Mouse (Mus musculus): ENCODE data around the gene Cntnap5c. TPM values are rescaled to one million over a fixed set of nuclear protein-coding genes. Genes with fewer than 3 reads are reported as not detected.

The Cntnap5c gene
- polyA plus RNA-seq, 1 experiment from 2014 or later = not detected

GRCm38 (mm10) chr17:57996461-57996860 lies 227.1 kb downstream of the Cntnap5c start:
- Histone ChIP-seq H3K27me3 (replicated peaks; ENCODE audit: control insufficient read depth, insufficient read depth, low read length) (no peaks in the 10 kb centered on the region), H3K4me1 (ENCODE audit: control insufficient read depth, insufficient read depth, low read length) (no peaks in the 10 kb centered on the region), H3K4me3 (ENCODE audit: low read length) (no peak overlapping the region), H3K9ac (ENCODE audit: low read depth, low read length) (no peak overlapping the region), H3K4me2 (ENCODE audit: low read depth, low read length) (no peak overlapping the region), H3K9me3 (ENCODE audit: control insufficient read depth, low read length) (no peaks in the 10 kb centered on the region), H3K27ac (ENCODE audit: low read length) (no peak overlapping the region), H3K36me3 (ENCODE audit: control insufficient read depth, insufficient read depth, low read length) (no peaks in the 10 kb centered on the region)
- 56% methylated on average over 1 of the region's 1 CpGs for WGBS
- no peak for ATAC-seq

GRCm38 (mm10) chr17:57999080-57999479 lies 229.7 kb downstream of the Cntnap5c start:
- no peak overlapping the region for H3K9ac ChIP-seq (ENCODE audit: low read depth, low read length)
- no peak overlapping the region for H3K4me2 ChIP-seq (ENCODE audit: low read depth, low read length)
- H3K27me3 ChIP-seq (replicated peaks; ENCODE audit: control insufficient read depth, insufficient read depth, low read length) = no peaks in the 10 kb centered on the region
- H3K4me1 ChIP-seq (ENCODE audit: control insufficient read depth, insufficient read depth, low read length) = no peaks in the 10 kb centered on the region
- 83% methylated on average over 2 of the region's 2 CpGs for WGBS
- no peaks in the 10 kb centered on the region for H3K9me3 ChIP-seq (ENCODE audit: control insufficient read depth, low read length)
- H3K4me3 ChIP-seq (ENCODE audit: low read length) = no peak overlapping the region
- H3K36me3 ChIP-seq (ENCODE audit: control insufficient read depth, insufficient read depth, low read length) = no peaks in the 10 kb centered on the region
- no peak overlapping the region for H3K27ac ChIP-seq (ENCODE audit: low read length)
- no peak for ATAC-seq

- Histone ChIP-seq H3K4me1 (ENCODE audit: control insufficient read depth, insufficient read depth, low read length) (no peaks in the 10 kb centered on the region), H3K27me3 (replicated peaks; ENCODE audit: control insufficient read depth, insufficient read depth, low read length) (no peaks in the 10 kb centered on the region), H3K36me3 (ENCODE audit: control insufficient read depth, insufficient read depth, low read length) (no peaks in the 10 kb centered on the region), H3K9ac (ENCODE audit: low read depth, low read length) (no peak overlapping the region), H3K4me3 (ENCODE audit: low read length) (no peak overlapping the region), H3K27ac (ENCODE audit: low read length) (no peak overlapping the region), H3K9me3 (ENCODE audit: control insufficient read depth, low read length) (no peaks in the 10 kb centered on the region), H3K4me2 (ENCODE audit: low read depth, low read length) (no peak overlapping the region)
- 87% methylated on average over 5 of the region's 5 CpGs for WGBS
- ATAC-seq = no peak
Measured at GRCm38 (mm10) chr17:58002845-58003244, 233.5 kb downstream of the Cntnap5c start.

GRCm38 (mm10) chr17:58003322-58003721 lies 234.0 kb downstream of the Cntnap5c start:
- Histone ChIP-seq H3K27ac (ENCODE audit: low read length) (no peak overlapping the region), H3K9ac (ENCODE audit: low read depth, low read length) (no peak overlapping the region), H3K27me3 (replicated peaks; ENCODE audit: control insufficient read depth, insufficient read depth, low read length) (no peaks in the 10 kb centered on the region), H3K36me3 (ENCODE audit: control insufficient read depth, insufficient read depth, low read length) (no peaks in the 10 kb centered on the region), H3K9me3 (ENCODE audit: control insufficient read depth, low read length) (no peaks in the 10 kb centered on the region), H3K4me1 (ENCODE audit: control insufficient read depth, insufficient read depth, low read length) (no peaks in the 10 kb centered on the region), H3K4me2 (ENCODE audit: low read depth, low read length) (no peak overlapping the region), H3K4me3 (ENCODE audit: low read length) (no peak overlapping the region)
- no peak for ATAC-seq
- 75% methylated on average over 1 of the region's 1 CpGs for WGBS

GRCm38 (mm10) chr17:58004491-58004890 lies 235.1 kb downstream of the Cntnap5c start:
- H3K27ac ChIP-seq (ENCODE audit: low read length) = no peak overlapping the region
- 77% methylated on average over 2 of the region's 2 CpGs for WGBS
- no peak overlapping the region for H3K4me2 ChIP-seq (ENCODE audit: low read depth, low read length)
- no peaks in the 10 kb centered on the region for H3K9me3 ChIP-seq (ENCODE audit: control insufficient read depth, low read length)
- H3K27me3 ChIP-seq (replicated peaks; ENCODE audit: control insufficient read depth, insufficient read depth, low read length) = no peaks in the 10 kb centered on the region
- H3K4me1 ChIP-seq (ENCODE audit: control insufficient read depth, insufficient read depth, low read length) = no peaks in the 10 kb centered on the region
- no peak overlapping the region for H3K9ac ChIP-seq (ENCODE audit: low read depth, low read length)
- no peaks in the 10 kb centered on the region for H3K36me3 ChIP-seq (ENCODE audit: control insufficient read depth, insufficient read depth, low read length)
- H3K4me3 ChIP-seq (ENCODE audit: low read length) = no peak overlapping the region
- no peak for ATAC-seq

- 67% methylated on average over 2 of the region's 2 CpGs for WGBS
- Histone ChIP-seq H3K4me3 (ENCODE audit: low read length) (no peak overlapping the region), H3K9ac (ENCODE audit: low read depth, low read length) (no peak overlapping the region), H3K9me3 (ENCODE audit: control insufficient read depth, low read length) (no peaks in the 10 kb centered on the region), H3K36me3 (ENCODE audit: control insufficient read depth, insufficient read depth, low read length) (no peaks in the 10 kb centered on the region), H3K4me1 (ENCODE audit: control insufficient read depth, insufficient read depth, low read length) (no peaks in the 10 kb centered on the region), H3K4me2 (ENCODE audit: low read depth, low read length) (no peak overlapping the region), H3K27ac (ENCODE audit: low read length) (no peak overlapping the region), H3K27me3 (replicated peaks; ENCODE audit: control insufficient read depth, insufficient read depth, low read length) (no peaks in the 10 kb centered on the region)
- peak; percentile 93 for ATAC-seq
Measured at GRCm38 (mm10) chr17:58041178-58041577, 271.8 kb downstream of the Cntnap5c start.

- no peak overlapping the region for H3K9ac ChIP-seq (ENCODE audit: low read depth, low read length)
- no peak overlapping the region for H3K4me3 ChIP-seq (ENCODE audit: low read length)
- H3K9me3 ChIP-seq (ENCODE audit: control insufficient read depth, low read length) = no peaks in the 10 kb centered on the region
- no peaks in the 10 kb centered on the region for H3K27me3 ChIP-seq (replicated peaks; ENCODE audit: control insufficient read depth, insufficient read depth, low read length)
- no peak overlapping the region for H3K27ac ChIP-seq (ENCODE audit: low read length)
- no peak for ATAC-seq
- no peaks in the 10 kb centered on the region for H3K4me1 ChIP-seq (ENCODE audit: control insufficient read depth, insufficient read depth, low read length)
- H3K36me3 ChIP-seq (ENCODE audit: control insufficient read depth, insufficient read depth, low read length) = no peaks in the 10 kb centered on the region
- no peak overlapping the region for H3K4me2 ChIP-seq (ENCODE audit: low read depth, low read length)
Measured at GRCm38 (mm10) chr17:58045149-58045548, 275.8 kb downstream of the Cntnap5c start.

GRCm38 (mm10) chr17:58069912-58070311 lies 300.5 kb downstream of the Cntnap5c start:
- ATAC-seq = no peak

GRCm38 (mm10) chr17:58082676-58083075 lies 313.3 kb downstream of the Cntnap5c start:
- no peak for ATAC-seq
- Histone ChIP-seq H3K9me3 (ENCODE audit: control insufficient read depth, low read length) (no peaks in the 10 kb centered on the region), H3K4me3 (ENCODE audit: low read length) (no peak overlapping the region), H3K4me2 (ENCODE audit: low read depth, low read length) (no peak overlapping the region), H3K9ac (ENCODE audit: low read depth, low read length) (no peak overlapping the region), H3K36me3 (ENCODE audit: control insufficient read depth, insufficient read depth, low read length) (no peaks in the 10 kb centered on the region), H3K27me3 (replicated peaks; ENCODE audit: control insufficient read depth, insufficient read depth, low read length) (no peaks in the 10 kb centered on the region), H3K4me1 (ENCODE audit: control insufficient read depth, insufficient read depth, low read length) (no peaks in the 10 kb centered on the region), H3K27ac (ENCODE audit: low read length) (no peak overlapping the region)
- WGBS = 71% methylated on average over 1 of the region's 1 CpGs

More at GRCm38 (mm10) chr17:58069912-58070311, 300.5 kb downstream of the Cntnap5c start:
- no peaks in the 10 kb centered on the region for H3K27me3 ChIP-seq (replicated peaks; ENCODE audit: control insufficient read depth, insufficient read depth, low read length)
- H3K4me1 ChIP-seq (ENCODE audit: control insufficient read depth, insufficient read depth, low read length) = no peaks in the 10 kb centered on the region
- WGBS = 83% methylated on average over 7 of the region's 7 CpGs
- H3K4me3 ChIP-seq (ENCODE audit: low read length) = no peak overlapping the region
- no peak overlapping the region for H3K4me2 ChIP-seq (ENCODE audit: low read depth, low read length)
- no peaks in the 10 kb centered on the region for H3K9me3 ChIP-seq (ENCODE audit: control insufficient read depth, low read length)
- H3K36me3 ChIP-seq (ENCODE audit: control insufficient read depth, insufficient read depth, low read length) = no peaks in the 10 kb centered on the region
- no peak overlapping the region for H3K27ac ChIP-seq (ENCODE audit: low read length)
- no peak overlapping the region for H3K9ac ChIP-seq (ENCODE audit: low read depth, low read length)

- H3K9ac ChIP-seq (ENCODE audit: low read depth, low read length) = no peak overlapping the region
- H3K4me3 ChIP-seq (ENCODE audit: low read length) = no peak overlapping the region
- no peak overlapping the region for H3K4me2 ChIP-seq (ENCODE audit: low read depth, low read length)
- no peaks in the 10 kb centered on the region for H3K4me1 ChIP-seq (ENCODE audit: control insufficient read depth, insufficient read depth, low read length)
- WGBS = 73% methylated on average over 2 of the region's 2 CpGs
- H3K36me3 ChIP-seq (ENCODE audit: control insufficient read depth, insufficient read depth, low read length) = no peaks in the 10 kb centered on the region
- no peaks in the 10 kb centered on the region for H3K27me3 ChIP-seq (replicated peaks; ENCODE audit: control insufficient read depth, insufficient read depth, low read length)
- ATAC-seq = no peak
- H3K27ac ChIP-seq (ENCODE audit: low read length) = no peak overlapping the region
- no peaks in the 10 kb centered on the region for H3K9me3 ChIP-seq (ENCODE audit: control insufficient read depth, low read length)
Measured at GRCm38 (mm10) chr17:58104505-58104904, 335.1 kb downstream of the Cntnap5c start.

Measured in intestine, embryonic 16.5 days (tissue).